In the genomic region with DNA sequence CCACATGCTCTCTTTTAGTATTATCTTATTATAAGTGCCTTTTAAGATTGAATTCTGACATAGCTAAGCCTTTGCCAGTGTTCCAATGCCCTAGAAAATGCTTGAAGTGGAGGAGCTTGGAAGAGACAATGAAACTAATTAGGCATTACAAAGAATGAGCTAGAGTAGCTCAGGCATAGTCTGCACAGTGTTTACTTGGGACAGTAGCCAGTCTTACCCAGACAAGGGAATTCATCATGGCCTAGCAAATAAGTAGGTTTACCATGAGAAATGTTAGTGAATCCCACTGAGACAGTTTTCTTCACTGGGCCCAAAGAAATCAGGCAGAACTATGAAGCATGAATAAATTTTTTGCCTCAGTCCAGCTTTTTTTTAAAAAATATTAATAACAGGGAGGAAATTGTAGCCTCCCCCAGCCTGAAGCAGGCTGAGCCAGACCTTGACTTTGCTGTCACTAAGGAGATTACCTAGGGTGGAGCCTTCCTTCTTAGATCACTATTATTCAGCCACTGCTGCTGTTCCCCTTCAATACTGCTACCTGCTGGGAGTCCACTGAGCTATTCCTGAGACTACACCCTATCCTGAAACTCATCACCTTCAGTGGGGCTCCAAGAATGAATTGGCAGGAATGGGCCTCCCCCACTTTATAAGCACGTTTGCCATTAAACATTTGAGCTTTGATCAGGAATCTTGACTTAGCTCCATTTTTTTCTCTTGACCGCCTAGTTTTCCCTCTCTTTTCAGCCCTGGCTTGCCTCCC, we compare ENCODE assay signal across 26 mouse cellular contexts.
"Had no signal": no experiment of that assay in that cellular context is flagged by ENCODE, and none has a peak within 500 bp of the region (broad histone marks: within the 10 kb centered on the region; RNA-seq: fewer than 3 reads in every experiment).

No protein-coding gene starts in this region.

- H3K27me3 ChIP-seq: heart, embryonic 13.5 days; heart, embryonic 15.5 days; hindbrain, embryonic 12.5 days; intestine, embryonic 15.5 days; limb, embryonic 12.5 days had no signal

- DNase-seq: gastrocnemius, adult 2 months; gastrocnemius, postnatal 10 days; gastrocnemius, postnatal 25 days; heart, adult 2 months; heart, postnatal 4 days; kidney, adult 18-20 months; kidney, adult 8-10 months; kidney, postnatal 10 days; kidney, postnatal 25 days; kidney, postnatal 4 days; liver had no signal

- H3K9me3 ChIP-seq: heart, embryonic 15.5 days; hindbrain, embryonic 10.5 days; hindbrain, embryonic 12.5 days; intestine, embryonic 15.5 days; limb, embryonic 10.5 days; limb, embryonic 12.5 days had no signal

- H3K4me1 ChIP-seq: heart, embryonic 13.5 days; heart, embryonic 15.5 days; hindbrain, embryonic 10.5 days; hindbrain, embryonic 12.5 days; intestine, embryonic 15.5 days; limb, embryonic 10.5 days; limb, embryonic 12.5 days had no signal

- H3K4me3 ChIP-seq: gastrocnemius, adult 2 months; heart, adult 2 months; heart, embryonic 13.5 days; heart, embryonic 15.5 days; hindbrain, embryonic 10.5 days; hindbrain, embryonic 12.5 days; intestine, embryonic 15.5 days; layer of hippocampus, adult 2 months; left cerebral cortex, adult 2 months; limb, embryonic 10.5 days; limb, embryonic 12.5 days had no signal

- H3K27ac ChIP-seq: gastrocnemius, adult 2 months; heart, adult 2 months; heart, embryonic 13.5 days; heart, embryonic 15.5 days; hindbrain, embryonic 10.5 days; hindbrain, embryonic 12.5 days; hindbrain, embryonic 14.5 days; intestine, embryonic 15.5 days; layer of hippocampus, adult 2 months; left cerebral cortex, adult 2 months; limb, embryonic 10.5 days; limb, embryonic 12.5 days had no signal

- H3K36me3 ChIP-seq: heart, embryonic 13.5 days; heart, embryonic 15.5 days; hindbrain, embryonic 10.5 days; hindbrain, embryonic 12.5 days; intestine, embryonic 15.5 days; limb, embryonic 10.5 days; limb, embryonic 12.5 days had no signal

- H3K4me2 ChIP-seq: heart, embryonic 11.5 days; heart, embryonic 13.5 days; heart, embryonic 15.5 days; hindbrain, embryonic 12.5 days; hindbrain, embryonic 14.5 days; intestine, embryonic 15.5 days; limb, embryonic 12.5 days; liver, embryonic 11.5 days had no signal

- H3K9ac ChIP-seq: heart, embryonic 13.5 days; heart, embryonic 15.5 days; hindbrain, embryonic 12.5 days; hindbrain, embryonic 14.5 days; intestine, embryonic 15.5 days; limb, embryonic 12.5 days had no signal

- ATAC-seq: hindbrain, embryonic 16.5 days; inflammation-experienced regulatory T-cells, adult 6 months; intestine, embryonic 15.5 days; intestine, postnatal 0 days had no signal
